Mouse (Mus musculus): ENCODE data around the gene Ccdc69.

GRCm38 (mm10) chr11:55087006-55087405 lies 9.1 kb upstream of the Ccdc69 start:
- TF ChIP-seq CTCF (IDR thresholded peaks at IDR 0.05; ENCODE audit: low read depth), result peak; percentile 99
- no peak for TF ChIP-seq EP300 (optimal IDR thresholded peaks at IDR 0.05)
